Mouse (Mus musculus) spleen, postnatal 14 days (tissue): Measurements from ENCODE around the gene Ptms.
"Not testable (repeated sequence)": the region's sequence is repeated elsewhere in the genome, so short reads cannot be mapped to it uniquely, and the experiment has no call there.

Source experiments
- DNase-seq, 2 experiments: peaks; one replicate each; pipeline ENCODE4 v3.0.0; 2021 to 2022; ENCODE audit warnings: low spot score in 2 of 2

Gene Ptms

GRCm38 (mm10) chr6:124904161-124904981, 15.5 kb downstream of the Ptms start:
- DNase-seq, result no peak

GRCm38 (mm10) chr6:124903580-124904151, 16.2 kb downstream of the Ptms start:
- peak; percentile 90 to 96 for DNase-seq

GRCm38 (mm10) chr6:124901851-124902250, 18.1 kb downstream of the Ptms start:
- DNase-seq, result no peak

- no peak for DNase-seq
These were observed 19.0 kb downstream of the Ptms start for GRCm38 (mm10) chr6:124900801-124901480.

GRCm38 (mm10) chr6:124900056-124900800, 19.7 kb downstream of the Ptms start:
- DNase-seq, result no peak

- DNase-seq, result no peak
These were observed 21.5 kb downstream of the Ptms start for GRCm38 (mm10) chr6:124898359-124898758.

DNA sequence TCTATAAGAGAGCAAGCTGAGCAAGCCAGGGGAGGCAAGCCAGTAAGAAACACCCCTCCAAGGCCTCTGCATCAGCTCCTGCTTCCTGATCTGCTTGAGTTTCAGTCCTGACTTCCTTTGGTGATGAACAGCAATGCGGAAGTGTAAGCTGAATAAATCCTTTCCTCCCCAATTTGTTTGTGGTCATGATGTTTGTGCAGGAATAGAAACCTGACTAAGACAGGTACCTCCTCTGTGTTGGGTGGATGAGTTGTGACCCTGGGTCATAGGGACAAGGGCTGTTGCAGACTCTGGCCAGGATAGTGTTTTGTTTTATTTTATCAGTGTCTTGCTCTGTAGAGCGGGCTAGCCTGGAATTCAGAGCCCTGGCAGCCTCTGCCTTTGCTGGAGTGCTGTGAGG, 25.8 kb downstream of the Ptms start:
- not testable (repeated sequence) for DNase-seq

- no peak for DNase-seq
These were observed 28.9 kb downstream of the Ptms start for GRCm38 (mm10) chr6:124890997-124891396.

- DNase-seq, result no peak
These were observed 31.3 kb downstream of the Ptms start for GRCm38 (mm10) chr6:124888555-124889125.

DNA sequence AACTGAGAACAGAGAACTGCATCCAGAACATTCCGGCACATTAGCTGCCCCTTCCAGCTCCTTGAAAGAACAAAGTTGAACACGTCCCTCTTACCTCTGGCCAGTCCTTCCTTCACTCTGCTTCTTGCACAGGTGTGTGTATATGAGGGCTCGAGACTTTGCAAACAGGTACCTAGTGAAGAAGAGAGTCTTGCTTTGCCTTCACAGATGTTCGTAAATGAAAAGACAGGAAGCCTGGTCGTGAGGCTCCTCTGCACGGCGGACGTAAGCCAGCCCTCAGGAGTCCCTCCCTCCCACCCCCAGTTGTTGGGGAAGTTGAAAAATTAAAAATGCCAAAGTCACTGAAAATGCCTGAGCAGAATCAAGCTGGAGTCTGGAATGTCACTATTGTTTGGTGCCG, 31.9 kb downstream of the Ptms start, which contains the start of gene Cd4:
TSS of gene Cd4 (minus strand) at position 236 of the 400 bp plus-strand sequence.
- DNase-seq, result no peak

DNA sequence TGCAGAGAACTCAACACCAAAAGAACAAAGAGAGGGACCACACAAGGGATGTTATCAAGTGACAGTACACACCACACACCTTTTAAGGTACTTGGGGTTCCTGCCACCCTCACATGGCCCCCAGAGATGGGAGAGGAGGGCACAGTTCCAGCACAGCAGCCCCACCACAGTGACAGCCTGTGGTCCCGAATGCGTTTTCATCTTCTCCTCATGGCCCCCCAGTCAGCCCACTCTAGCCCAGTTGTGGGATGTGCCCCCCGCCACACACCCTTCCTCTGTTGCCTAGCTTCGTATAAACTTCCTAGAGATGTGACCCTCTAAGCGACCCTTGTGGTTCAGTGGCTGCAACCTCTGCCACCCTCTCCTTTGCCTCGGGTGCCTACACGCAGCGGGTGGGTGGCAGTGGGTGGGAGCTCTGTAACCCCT, 33.9 kb downstream of the Ptms start:
- DNase-seq, result no peak

GRCm38 (mm10) chr6:124884714-124885500, 35.0 kb downstream of the Ptms start:
- no peak for DNase-seq

- DNase-seq, result no peak
These were observed 36.6 kb downstream of the Ptms start for GRCm38 (mm10) chr6:124883351-124883750.

DNA sequence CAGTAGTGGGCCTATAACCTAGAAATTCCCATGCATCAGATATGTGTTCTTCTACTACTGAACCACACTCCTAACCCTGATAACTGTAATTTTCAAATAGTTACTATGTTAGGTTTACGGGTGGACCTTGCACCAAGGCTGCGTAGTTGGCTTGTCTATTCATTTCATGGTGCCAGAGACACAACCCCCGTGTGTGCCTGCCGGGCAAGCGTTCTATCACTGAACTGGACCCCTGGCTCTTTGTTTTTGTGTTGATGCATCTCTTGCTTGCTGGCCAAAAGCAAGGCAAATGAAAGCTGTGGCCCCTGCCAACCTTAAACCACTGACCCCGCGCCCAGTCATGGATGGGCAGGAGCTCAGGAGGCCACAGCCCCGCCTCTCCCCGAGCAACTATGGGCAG, 38.1 kb downstream of the Ptms start:
- no peak for DNase-seq

GRCm38 (mm10) chr6:124879390-124879789, 40.5 kb downstream of the Ptms start:
- no peak for DNase-seq

DNA sequence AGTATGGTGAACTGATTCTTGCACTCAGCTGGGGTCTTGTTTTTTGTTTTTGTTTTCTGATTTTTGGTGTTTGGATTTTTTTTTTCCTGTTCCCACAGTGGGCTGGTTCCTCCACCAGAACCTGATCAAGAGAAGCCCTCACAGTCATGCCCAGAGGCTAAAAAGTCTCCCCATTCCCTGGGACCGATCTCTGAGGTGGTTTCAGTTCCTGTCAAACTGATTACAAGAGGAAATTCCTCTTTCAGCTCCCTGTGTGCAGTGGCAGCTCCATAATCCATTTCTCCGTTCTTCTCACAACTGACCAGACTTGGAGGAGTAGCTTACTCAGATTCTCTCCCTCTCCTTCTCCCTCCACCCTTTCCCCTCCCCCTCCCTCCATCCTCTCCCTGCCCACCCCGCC, 45.6 kb downstream of the Ptms start:
- DNase-seq, result no peak

DNA sequence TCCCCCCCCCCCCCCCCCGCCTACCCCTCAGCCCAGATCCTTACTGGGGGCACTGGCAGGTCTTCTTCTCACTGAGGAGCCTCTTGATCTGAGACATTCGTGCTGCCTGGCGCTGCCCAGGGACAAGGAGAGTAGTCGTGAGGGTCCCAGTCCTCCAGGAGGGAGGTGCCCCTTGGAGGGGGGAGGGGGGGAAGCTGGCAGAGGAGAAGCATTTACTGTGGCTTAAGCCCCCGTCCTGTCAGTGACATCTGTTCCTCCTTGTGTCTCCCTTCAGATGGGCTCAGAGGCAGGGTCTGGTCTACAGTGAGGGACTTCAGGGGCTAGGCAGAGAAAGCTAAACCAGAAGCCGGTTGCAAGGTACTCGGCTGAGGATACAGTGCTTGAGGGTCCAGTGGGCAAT, 53.3 kb downstream of the Ptms start:
- DNase-seq, result no peak

DNA sequence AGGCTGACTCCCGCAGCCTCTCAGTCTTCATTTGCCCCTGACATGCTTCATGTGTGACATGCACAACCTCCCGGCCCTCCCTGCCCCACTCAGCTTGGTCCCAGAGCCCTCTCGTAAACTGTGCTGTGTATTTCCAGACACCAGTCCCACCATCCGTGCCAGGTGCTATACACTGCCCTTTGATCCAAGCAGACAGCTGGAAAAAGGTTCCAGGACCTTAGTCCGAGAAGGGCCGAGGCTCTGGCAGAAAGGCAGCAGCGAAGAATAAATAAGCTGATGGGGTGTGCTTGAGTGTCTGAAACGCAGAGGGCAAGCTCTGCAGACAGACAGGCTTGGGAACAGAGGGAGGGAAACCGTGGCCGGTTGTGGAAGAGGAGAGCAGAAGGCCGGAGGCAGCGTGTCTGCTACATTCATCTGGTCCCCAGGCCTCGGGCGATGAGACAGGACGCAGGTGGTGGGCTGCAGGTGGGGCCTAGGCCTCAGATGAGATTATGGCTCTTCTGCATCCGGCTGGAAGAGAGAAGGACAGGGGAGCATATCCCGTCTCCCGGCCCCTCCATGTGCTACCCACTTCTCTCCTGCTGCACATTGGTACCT, 54.0 kb downstream of the Ptms start:
- DNase-seq, result no peak
